Mouse (Mus musculus) stomach, adult 2 months (tissue): Measurements from ENCODE around the gene Luzp1. TPM values are rescaled to one million over a fixed set of nuclear protein-coding genes. Genes with fewer than 3 reads are reported as not detected.

Experiments used
- polyA plus RNA-seq: library from polyadenylated mRNA; depleted of rRNA; stranded (reverse); fragments of >200 nt; gene quantifications from 2 replicates; pipeline ENCODE4 v1.2.3, GENCODE M21; 2012; rRNA removed

The Luzp1 gene
- 2.5 and 3.1 TPM in 2 replicates for polyA plus RNA-seq

GRCm38 (mm10) chr4:136469371-136469903 is at the start of gene Luzp1:
Gene Luzp1, plus strand, starts transcription at chr4:136469761.

GRCm38 (mm10) chr4:136423224-136423623 is 46.3 kb upstream of the Luzp1 start, which contains the start of gene Htr1d:
Gene Htr1d, plus strand, starts transcription at chr4:136423524.

DNA sequence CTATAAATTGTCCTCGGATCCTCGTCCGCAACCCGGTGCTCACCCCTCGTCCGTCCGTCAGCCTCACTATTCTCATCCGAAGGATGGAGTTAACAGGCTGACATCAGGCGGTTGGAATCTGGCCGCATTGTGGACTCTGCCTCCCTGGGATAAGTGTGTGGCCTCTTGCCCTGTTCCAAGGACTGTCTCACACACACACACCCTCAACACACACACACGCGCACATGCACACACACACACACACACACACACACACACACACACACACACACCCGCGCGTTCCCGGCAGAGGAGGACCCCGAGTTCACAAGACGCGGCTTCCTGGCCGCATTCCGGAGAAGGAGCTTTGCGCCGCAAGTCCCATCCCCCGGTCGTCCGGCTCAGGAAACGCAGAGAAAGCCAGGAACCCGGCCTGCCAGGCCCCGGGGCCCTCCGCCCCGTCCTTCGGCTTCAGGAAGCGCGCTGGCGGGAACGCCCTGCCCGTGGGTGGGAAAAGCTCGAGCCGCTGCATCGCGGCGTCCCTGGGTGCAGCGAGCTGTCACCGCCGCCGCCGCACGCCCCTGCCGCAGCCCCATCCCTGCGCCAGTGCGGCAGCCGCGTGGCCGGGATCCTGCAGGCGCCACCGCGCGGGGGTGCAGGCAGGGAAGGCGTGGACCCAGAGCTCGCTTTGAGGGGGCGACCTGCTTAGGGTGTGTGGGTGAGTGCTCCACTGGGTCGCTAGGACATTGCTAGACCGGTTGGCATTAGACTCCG is 7.3 kb upstream of the Luzp1 start, which contains the start of gene 6030445D17Rik:
Gene 6030445D17Rik, plus strand, starts transcription at position 165 of the 753 bp plus-strand sequence.

GRCm38 (mm10) chr4:136602568-136602967 is 133.0 kb downstream of the Luzp1 start, which contains the start of gene Kdm1a:
Gene Kdm1a, minus strand, starts transcription at chr4:136602723.

Other genes with a start within 250 kb of the Luzp1 start
- gene Tcea3, start 222.0 kb upstream of the Luzp1 start, polyA plus RNA-seq, result 4.1 and 4.4 TPM in 2 replicates
- 5.1 and 7.5 TPM in 2 replicates for gene Zfp46, start 185.1 kb upstream of the Luzp1 start, polyA plus RNA-seq
- gene Hnrnpr, start 158.8 kb upstream of the Luzp1 start, polyA plus RNA-seq, result 0.58 and 1.3 TPM in 2 replicates
- 0.05 and 0.15 TPM in 2 replicates for gene Htr1d, start 46.2 kb upstream of the Luzp1 start, polyA plus RNA-seq
- gene 6030445D17Rik, start 7.5 kb upstream of the Luzp1 start, polyA plus RNA-seq, result 0.12 and 0.14 TPM in 2 replicates
- gene Kdm1a, start 133.0 kb downstream of the Luzp1 start, polyA plus RNA-seq, result 7.0 and 8.2 TPM in 2 replicates
- not detected in 2 replicates for gene Tex46, start 140.7 kb downstream of the Luzp1 start, polyA plus RNA-seq
- gene Lactbl1, start 152.9 kb downstream of the Luzp1 start, polyA plus RNA-seq, result not detected in 2 replicates